Comparison of ENCODE assay signal across 8 mouse cellular contexts in the genomic region with DNA sequence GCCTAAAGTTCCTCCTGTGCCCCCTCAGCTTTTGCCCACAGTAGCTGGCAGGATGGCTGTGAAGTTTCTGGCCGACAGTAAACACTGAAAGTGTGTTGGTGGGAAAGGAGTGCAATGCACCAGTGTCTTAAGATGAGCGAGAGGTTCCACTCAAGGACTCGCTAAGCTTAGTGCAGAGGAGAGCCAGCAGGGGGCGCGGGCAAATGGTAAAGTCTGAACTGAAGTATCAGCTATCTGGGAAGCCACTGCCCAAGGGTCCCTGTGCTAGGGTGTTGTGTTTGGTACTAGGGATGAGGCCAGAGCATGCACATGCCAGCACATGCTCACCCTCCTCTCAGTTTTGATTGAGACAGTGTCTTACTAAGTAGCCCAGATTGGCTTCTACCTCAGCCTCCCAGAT.
DNase-seq lines count a peak whose midpoint lies in the region; ATAC-seq lines count a peak whose summit lies in the region.

No protein-coding gene starts in this region.

- no peaks in the 10 kb centered on the region for H3K36me3 ChIP-seq in liver, embryonic 13.5 days
- H3K36me3 ChIP-seq in neural tube, embryonic 11.5 days (ENCODE audit: control insufficient read depth, insufficient read depth, low read length) = no peaks in the 10 kb centered on the region
- no peaks in the 10 kb centered on the region for H3K36me3 ChIP-seq in stomach, embryonic 14.5 days (ENCODE audit: control insufficient read depth, insufficient read depth, low read length)

- no peak overlapping the region for H3K4me2 ChIP-seq in liver, embryonic 13.5 days
- H3K4me2 ChIP-seq in neural tube, embryonic 11.5 days (ENCODE audit: low read depth) = no peak overlapping the region
- no peak overlapping the region for H3K4me2 ChIP-seq in stomach, embryonic 14.5 days (replicated peaks; ENCODE audit: low read depth, low read length)

- no peak overlapping the region for H3K9ac ChIP-seq in liver, embryonic 13.5 days
- H3K9ac ChIP-seq in neural tube, embryonic 11.5 days (ENCODE audit: low read length) = no peak overlapping the region
- no peak overlapping the region for H3K9ac ChIP-seq in stomach, embryonic 14.5 days (replicated peaks; ENCODE audit: low read depth, low read length)

- peaks cover 34% of the 10 kb centered on the region for H3K4me1 ChIP-seq in liver, embryonic 13.5 days (replicated peaks)
- no peaks in the 10 kb centered on the region for H3K4me1 ChIP-seq in neural tube, embryonic 11.5 days (ENCODE audit: control insufficient read depth, insufficient read depth, low read length)
- H3K4me1 ChIP-seq in stomach, embryonic 14.5 days (ENCODE audit: control insufficient read depth, insufficient read depth, low read length) = peaks cover 12% of the 10 kb centered on the region; the same call in 1 of the 2 replicates

- WGBS in liver, embryonic 13.5 days (ENCODE audit: insufficient replicate concordance) = 2% methylated on average over 5 of the region's 5 CpGs
- whole genome bisulfite sequencing in neural tube, embryonic 11.5 days = 4% methylated on average over 5 of the region's 5 CpGs
- WGBS in stomach, embryonic 14.5 days = 9% methylated on average over 5 of the region's 5 CpGs

- intact Hi-C loops in gastrocnemius, postnatal 36 days (cut with DNase I) = loop anchor here (5.0 kb wide), 1 partner anchor 142 kb away; no protein-coding TSS in a partner anchor

- H3K27ac ChIP-seq in liver, embryonic 13.5 days = no peak overlapping the region
- H3K27ac ChIP-seq in neural tube, embryonic 11.5 days (ENCODE audit: low read depth, low read length) = no peak overlapping the region
- no peak overlapping the region for H3K27ac ChIP-seq in stomach, embryonic 14.5 days (ENCODE audit: low read length)

- peak; percentile 80 to 84 for DNase-seq in left cerebral cortex, adult 18-20 months (ENCODE audit: low spot score in 2 of 2)
- no peak for DNase-seq in left cerebral cortex, adult 11 months (ENCODE audit: low spot score)
- peak; percentile 74 to 79 for DNase-seq in cerebellum, postnatal 4 days (ENCODE audit: low spot score in 2 of 2)
- peak; percentile 68 to 76 for DNase-seq in gastrocnemius, postnatal 36 days
- peak; percentile 81 for DNase-seq in kidney, adult 18-20 months
- DNase-seq in liver, embryonic 13.5 days = peak; percentile 48
- peak; percentile 83 for DNase-seq in neural tube, embryonic 11.5 days (ENCODE audit: low spot score)

- no peaks in the 10 kb centered on the region for H3K9me3 ChIP-seq in liver, embryonic 13.5 days (replicated peaks)
- H3K9me3 ChIP-seq in neural tube, embryonic 11.5 days (ENCODE audit: control insufficient read depth, low read length) = no peaks in the 10 kb centered on the region
- no peaks in the 10 kb centered on the region for H3K9me3 ChIP-seq in stomach, embryonic 14.5 days (ENCODE audit: control insufficient read depth, low read depth, low read length)

- peaks cover 9% of the 10 kb centered on the region; the same call in 1 of the 2 replicates for H3K27me3 ChIP-seq in liver, embryonic 13.5 days
- no peaks in the 10 kb centered on the region for H3K27me3 ChIP-seq in neural tube, embryonic 11.5 days (ENCODE audit: control insufficient read depth, insufficient read depth, low read length)
- no peaks in the 10 kb centered on the region for H3K27me3 ChIP-seq in stomach, embryonic 14.5 days (ENCODE audit: control insufficient read depth, insufficient read depth, low read length)

- ATAC-seq in liver, embryonic 13.5 days (ENCODE audit: low read depth) = 0 out of 2 replicates have a peak, but pooled peaks have one; percentile 39
- ATAC-seq in neural tube, embryonic 11.5 days (ENCODE audit: insufficient read depth, low FRiP score, low TSS enrichment) = no peak
- ATAC-seq in stomach, embryonic 14.5 days (ENCODE audit: insufficient number of reproducible peaks, insufficient read depth, low FRiP score, low read depth) = peak; percentile 65; the same call in 1 of the 2 replicates

- H3K4me3 ChIP-seq in liver, embryonic 13.5 days (replicated peaks) = no peak overlapping the region
- no peak overlapping the region for H3K4me3 ChIP-seq in neural tube, embryonic 11.5 days (ENCODE audit: low read depth, low read length)
- no peak overlapping the region for H3K4me3 ChIP-seq in stomach, embryonic 14.5 days (ENCODE audit: low read depth, low read length)
